Mouse (Mus musculus) central nervous system, embryonic 14 days (tissue): ENCODE measurements around the gene Hrasls5. TPM values are rescaled to one million over a fixed set of nuclear protein-coding genes. Genes with fewer than 3 reads are reported as not detected.

Experiments used
- polyA plus RNA-seq: library from polyadenylated mRNA; depleted of rRNA; stranded (reverse); fragments of >200 nt; gene quantifications from 2 replicates; pipeline ENCODE4 v1.2.3, GENCODE M21; 2012; rRNA removed

Hrasls5 gene
- polyA plus RNA-seq, result not detected in 2 replicates

DNA sequence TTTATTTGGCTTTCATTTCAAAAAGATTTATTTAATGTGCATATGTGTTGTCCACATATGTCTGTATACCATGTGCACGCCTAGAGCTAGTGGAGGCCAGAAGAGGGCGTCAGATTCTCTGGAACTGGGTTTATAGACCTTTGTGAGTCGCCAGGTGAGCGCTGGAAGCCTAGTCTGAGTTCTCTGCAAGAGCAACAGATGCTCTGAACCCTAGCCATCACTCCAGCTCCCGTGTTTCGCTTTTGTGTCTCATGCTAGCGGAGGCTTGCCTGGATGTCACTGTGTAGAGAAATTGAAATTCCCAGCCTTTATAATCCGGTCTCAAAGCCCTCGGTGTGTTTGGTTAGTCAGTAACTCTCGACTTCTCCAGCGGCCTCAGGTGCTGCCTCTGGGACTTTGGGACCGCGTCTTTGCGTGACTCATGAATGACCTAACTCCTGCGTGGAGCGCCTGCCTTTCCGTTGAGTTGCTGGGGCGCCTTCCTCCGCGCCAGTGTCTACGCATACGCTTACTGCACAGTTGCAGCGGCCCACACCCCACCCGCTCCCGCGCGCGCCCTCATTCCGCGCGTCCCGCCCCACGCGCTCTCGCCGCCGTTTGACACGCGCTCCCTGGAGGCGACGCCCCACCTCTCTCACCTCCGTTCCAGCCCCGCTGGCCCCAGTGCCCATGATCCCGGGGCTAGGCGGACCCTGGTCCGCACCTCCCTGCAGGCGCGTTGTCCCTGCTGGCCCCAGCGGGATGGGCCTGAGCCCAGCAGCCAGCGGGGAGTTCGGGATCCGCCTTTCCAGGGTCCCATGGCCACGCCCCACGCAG is at the start of gene Hrasls5:
Gene Hrasls5 (plus strand): TSS at position 600 of the 816 bp plus-strand sequence.

GRCm38 (mm10) chr19:7606801-7607689 is 5.3 kb upstream of the Hrasls5 start, which contains the start of gene Lgals12:
Lgals12 (minus strand) TSS chr19:7607193.

Other genes starting within 250 kb of the Hrasls5 start
- 38.2 and 39.4 TPM in 2 replicates for gene Spindoc, start 229.5 kb upstream of the Hrasls5 start, polyA plus RNA-seq
- 140 and 156 TPM in 2 replicates for gene 2700081O15Rik, start 194.9 kb upstream of the Hrasls5 start, polyA plus RNA-seq
- gene Rtn3, start 129.3 kb upstream of the Hrasls5 start, polyA plus RNA-seq, result 374 and 377 TPM in 2 replicates
- 14.2 and 17.2 TPM in 2 replicates for gene Atl3, start 118.5 kb upstream of the Hrasls5 start, polyA plus RNA-seq
- 4.4 and 5.3 TPM in 2 replicates for gene Pla2g16, start 55.1 kb upstream of the Hrasls5 start, polyA plus RNA-seq
- 0.65 and 0.81 TPM in 2 replicates for gene Lgals12, start 5.3 kb upstream of the Hrasls5 start, polyA plus RNA-seq
- gene Slc22a19, start 98.8 kb downstream of the Hrasls5 start, polyA plus RNA-seq, result 0.13 and 0.22 TPM in 2 replicates
- gene Slc22a26, start 190.1 kb downstream of the Hrasls5 start, polyA plus RNA-seq, result not detected in 2 replicates